Mouse (Mus musculus) heart, embryonic 12.5 days (tissue): ENCODE data around the gene Calm3. TPM values are rescaled to one million over a fixed set of nuclear protein-coding genes. Genes with fewer than 3 reads are reported as not detected.
A peak's percentile ranks its signal among the peaks of the same experiment; 100 is the strongest.

Experiments
- ATAC-seq: fragments of 200-750 bp; cut with Nextera tagmentation; 2 replicates; pipeline ENCODE4 v1.8.0; 2017; ENCODE audit warnings: moderate TSS enrichment, moderate library complexity; ENCODE audit not compliant: insufficient number of reproducible peaks, low FRiP score
- H3K27ac ChIP-seq: fragments of 300-500 bp; sonication (generic); 2 replicates; pipeline ENCODE4 v1.5.1; 2016; ENCODE audit warnings: mild to moderate bottlenecking, moderate library complexity; ENCODE audit not compliant: poor library complexity, severe bottlenecking
- H3K27me3 ChIP-seq: fragments of 300-500 bp; sonication (generic); replicated peaks from 2 replicates; pipeline ENCODE4 v1.6.1; 2016; ENCODE audit warnings: mild to moderate bottlenecking, moderate library complexity
- H3K36me3 ChIP-seq: fragments of 300-500 bp; sonication (generic); 2 replicates; pipeline ENCODE4 v1.6.1; 2016; ENCODE audit warnings: mild to moderate bottlenecking, moderate library complexity
- H3K4me1 ChIP-seq: fragments of 300-500 bp; sonication (generic); replicated peaks from 2 replicates; pipeline ENCODE4 v1.6.1; 2016; ENCODE audit warnings: mild to moderate bottlenecking
- H3K4me2 ChIP-seq: fragments of 300-500 bp; sonication (generic); 2 replicates; pipeline ENCODE4 v1.6.1; 2016; ENCODE audit warnings: mild to moderate bottlenecking, moderate library complexity
- H3K4me3 ChIP-seq: fragments of 300-500 bp; sonication (generic); 2 replicates; pipeline ENCODE4 v1.5.1; 2016; ENCODE audit warnings: mild to moderate bottlenecking
- H3K9ac ChIP-seq: fragments of 300-500 bp; sonication (generic); 2 replicates; pipeline ENCODE4 v1.6.1; 2016; ENCODE audit warnings: mild to moderate bottlenecking, moderate library complexity
- H3K9me3 ChIP-seq: fragments of 300-500 bp; sonication (generic); replicated peaks from 2 replicates; pipeline ENCODE4 v1.6.1; 2016; ENCODE audit warnings: mild to moderate bottlenecking, moderate library complexity
- WGBS: fragments of 180-500 bp; shearing (Covaris S2); methylation state at CpG from one replicate; pipeline ENCODE4 v1.1.7; 2016; 5-methylcytosine and 5-hydroxymethylcytosine counted together
- polyA plus RNA-seq: library from polyadenylated mRNA; unstranded; fragments of >200 nt; fragmentation: Nextera tagmentation; extraction: Ambion mirVana; gene quantifications from 2 replicates; pipeline ENCODE4 v1.2.1, GENCODE M21; 2016

Gene Calm3
- polyA plus RNA-seq, 1 experiment from 2014 or later = 95.0 TPM

DNA sequence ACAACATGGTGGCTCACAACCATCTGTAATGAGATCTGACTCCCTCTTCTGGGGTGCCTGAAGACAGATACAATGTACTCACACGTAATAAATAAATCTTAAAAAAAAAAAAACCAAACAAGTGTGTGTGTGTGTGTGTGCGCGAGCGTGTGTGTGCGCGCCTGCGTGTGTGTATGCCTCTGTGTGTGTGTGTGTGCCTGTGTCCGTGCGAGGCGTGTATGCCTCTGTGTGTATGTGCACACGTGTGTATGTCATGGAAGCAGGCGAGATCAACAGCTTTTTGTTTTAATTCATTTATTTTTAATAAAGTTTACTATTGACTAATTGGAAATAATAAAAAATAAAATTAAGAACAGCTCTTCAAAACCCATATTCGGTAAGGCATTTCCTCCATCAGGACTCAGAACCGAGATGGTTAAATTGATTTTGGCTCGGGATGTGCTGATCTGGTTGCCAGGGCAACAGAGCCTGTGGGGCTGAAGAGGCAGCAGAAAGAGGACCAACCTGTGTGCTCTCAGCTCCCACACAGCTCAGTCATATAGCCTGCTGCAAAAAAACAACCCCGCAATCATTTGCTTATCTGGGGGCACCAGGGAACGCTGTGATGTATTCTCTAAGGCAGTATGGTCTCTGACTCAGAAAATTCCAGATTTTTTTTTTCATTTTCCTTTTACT lies 14.3 kb upstream of the Calm3 start:
- no peak for ATAC-seq
- 70% methylated on average over 17 of the region's 17 CpGs for WGBS

DNA sequence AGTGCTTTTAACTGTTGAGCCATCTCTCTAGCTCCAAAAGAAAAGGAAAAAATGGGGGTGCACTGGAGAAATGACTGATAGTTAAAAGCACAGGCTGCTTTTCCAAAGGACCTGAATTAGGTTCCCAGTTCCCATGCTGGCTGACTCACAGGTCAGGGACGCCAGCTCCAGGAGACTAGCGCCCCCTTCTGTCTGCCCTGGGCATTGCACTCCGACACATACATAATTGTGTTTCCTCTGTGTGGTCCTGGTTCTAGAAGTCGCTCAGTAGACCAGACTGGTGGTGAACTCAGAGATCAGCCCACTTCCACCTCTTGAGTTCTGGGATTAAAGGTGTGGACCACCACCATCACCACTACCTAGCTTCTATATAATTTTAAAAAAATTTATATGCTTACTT lies 13.4 kb upstream of the Calm3 start:
- H3K4me2 ChIP-seq = no peak overlapping the region
- no peaks in the 10 kb centered on the region for H3K9me3 ChIP-seq
- 47% methylated on average over 4 of the region's 4 CpGs for WGBS
- no peak for ATAC-seq
- no peaks in the 10 kb centered on the region for H3K27me3 ChIP-seq
- no peak overlapping the region for H3K9ac ChIP-seq
- no peak overlapping the region for H3K4me3 ChIP-seq
- no peak overlapping the region for H3K27ac ChIP-seq
- H3K36me3 ChIP-seq = no peaks in the 10 kb centered on the region
- H3K4me1 ChIP-seq = peaks cover 12% of the 10 kb centered on the region

More for the DNA sequence above, 14.3 kb upstream of the Calm3 start:
- no peak overlapping the region for H3K9ac ChIP-seq
- H3K4me2 ChIP-seq = no peak overlapping the region
- peaks cover 12% of the 10 kb centered on the region for H3K4me1 ChIP-seq
- no peaks in the 10 kb centered on the region for H3K27me3 ChIP-seq
- H3K27ac ChIP-seq = no peak overlapping the region
- H3K9me3 ChIP-seq = no peaks in the 10 kb centered on the region
- no peaks in the 10 kb centered on the region for H3K36me3 ChIP-seq
- no peak overlapping the region for H3K4me3 ChIP-seq

DNA sequence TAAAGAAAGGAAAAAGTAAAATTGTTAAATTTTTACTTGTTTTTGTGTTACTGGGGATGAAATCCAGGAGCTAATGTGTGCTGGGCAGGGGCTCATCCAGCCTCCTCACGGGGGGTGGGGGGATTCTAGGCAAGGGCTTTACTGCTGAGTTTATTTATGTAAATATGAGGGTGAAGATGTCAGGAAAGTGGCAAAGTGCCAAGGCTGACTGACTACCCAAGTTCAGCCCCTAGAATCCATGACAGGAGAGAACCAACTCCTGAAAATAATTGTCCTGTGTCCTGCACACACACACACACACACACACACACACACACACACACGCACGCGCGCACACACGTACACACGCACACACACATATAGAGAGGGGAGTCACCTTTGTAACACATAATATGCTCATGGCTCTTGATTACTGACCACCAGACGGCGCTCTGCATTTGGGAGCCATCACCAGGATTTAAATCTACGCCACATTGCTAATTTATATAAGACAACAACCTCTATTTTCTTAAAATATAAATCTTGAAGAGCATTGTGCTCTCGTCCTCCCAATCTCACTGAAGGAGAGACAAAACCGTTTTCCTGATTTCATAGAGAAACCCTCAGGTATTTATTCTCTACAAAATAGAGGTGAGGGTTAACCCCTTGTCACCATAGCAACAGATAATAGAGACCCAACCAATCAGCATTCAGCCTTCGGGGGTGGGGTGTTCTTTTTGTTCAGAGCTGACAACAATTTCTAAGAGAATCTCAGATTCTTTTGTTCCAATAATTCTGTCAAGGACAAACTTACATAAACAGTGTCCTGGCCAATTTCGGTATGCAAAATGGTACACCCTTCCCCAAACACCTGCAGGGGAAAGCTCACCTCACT lies 9.0 kb upstream of the Calm3 start:
- WGBS = 42% methylated on average over 14 of the region's 14 CpGs
- ATAC-seq = no peak
- Histone ChIP-seq H3K4me2 (no peak overlapping the region), H3K9me3 (no peaks in the 10 kb centered on the region), H3K4me3 (no peak overlapping the region), H3K27ac (no peak overlapping the region), H3K4me1 (no peaks in the 10 kb centered on the region), H3K36me3 (no peaks in the 10 kb centered on the region), H3K27me3 (no peaks in the 10 kb centered on the region), H3K9ac (no peak overlapping the region)

DNA sequence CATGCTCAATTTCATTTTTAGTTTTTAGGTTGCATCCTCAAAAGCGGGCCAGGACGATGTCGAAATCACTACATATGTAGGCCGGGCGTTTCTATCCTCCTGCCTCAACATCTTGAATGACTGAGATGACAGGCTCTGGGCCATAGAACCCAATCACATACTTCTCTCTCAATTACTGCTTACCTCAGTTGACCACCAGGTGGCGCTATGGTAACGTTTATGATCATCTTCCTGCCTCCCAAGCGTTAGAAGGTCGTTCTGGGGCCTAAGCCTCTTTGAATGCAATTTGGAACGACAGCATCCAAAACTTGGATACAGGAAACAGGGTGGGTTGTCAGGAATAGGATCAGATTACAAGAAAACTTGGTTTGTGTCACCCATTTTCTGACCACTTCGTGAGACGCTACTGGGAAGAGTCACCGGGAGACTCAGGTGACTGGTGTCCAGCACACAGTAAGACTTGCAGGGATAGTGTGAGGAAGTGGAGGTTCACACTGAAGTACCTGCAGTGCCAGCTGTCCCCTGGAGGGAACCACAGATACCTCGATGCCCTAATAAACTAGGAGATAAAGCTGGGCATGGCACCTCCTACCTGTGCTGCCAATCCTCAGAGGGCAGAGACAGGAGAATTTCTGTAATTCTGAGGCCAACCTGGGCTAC lies 8.2 kb upstream of the Calm3 start:
- WGBS = 21% methylated on average over 14 of the region's 14 CpGs
- peak; percentile 65; the same call in 1 of the 2 replicates for ATAC-seq
- no peak overlapping the region for H3K27ac ChIP-seq
- H3K36me3 ChIP-seq = no peaks in the 10 kb centered on the region
- H3K4me3 ChIP-seq = no peak overlapping the region
- H3K9ac ChIP-seq = no peak overlapping the region
- H3K9me3 ChIP-seq = no peaks in the 10 kb centered on the region
- no peaks in the 10 kb centered on the region for H3K27me3 ChIP-seq
- no peak overlapping the region for H3K4me2 ChIP-seq
- H3K4me1 ChIP-seq = no peaks in the 10 kb centered on the region

DNA sequence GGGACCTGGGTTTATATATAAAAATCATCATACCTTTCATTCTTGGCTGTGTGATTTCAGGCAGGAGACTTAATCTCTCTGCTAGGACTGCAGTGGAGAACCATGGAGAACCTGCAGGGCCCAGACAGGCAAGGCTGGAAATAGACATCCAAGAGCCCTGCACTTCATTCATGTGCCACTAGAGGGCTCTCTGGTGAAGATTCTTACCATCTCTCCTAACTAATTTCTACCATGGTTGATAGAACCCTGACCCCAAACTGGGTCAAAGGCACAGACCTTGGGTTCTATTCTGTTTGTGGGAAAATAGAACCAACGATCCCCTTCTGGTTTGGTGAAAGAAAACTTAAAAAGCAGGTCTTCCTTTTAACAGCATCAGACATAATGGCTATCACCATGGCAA lies 6.9 kb upstream of the Calm3 start:
- ATAC-seq = no peak
- Histone ChIP-seq H3K27ac (no peak overlapping the region), H3K4me2 (no peak overlapping the region), H3K27me3 (no peaks in the 10 kb centered on the region), H3K4me3 (no peak overlapping the region), H3K9me3 (no peaks in the 10 kb centered on the region), H3K36me3 (no peaks in the 10 kb centered on the region), H3K4me1 (no peaks in the 10 kb centered on the region), H3K9ac (no peak overlapping the region)
- 6% methylated on average over 1 of the region's 1 CpGs for WGBS

DNA sequence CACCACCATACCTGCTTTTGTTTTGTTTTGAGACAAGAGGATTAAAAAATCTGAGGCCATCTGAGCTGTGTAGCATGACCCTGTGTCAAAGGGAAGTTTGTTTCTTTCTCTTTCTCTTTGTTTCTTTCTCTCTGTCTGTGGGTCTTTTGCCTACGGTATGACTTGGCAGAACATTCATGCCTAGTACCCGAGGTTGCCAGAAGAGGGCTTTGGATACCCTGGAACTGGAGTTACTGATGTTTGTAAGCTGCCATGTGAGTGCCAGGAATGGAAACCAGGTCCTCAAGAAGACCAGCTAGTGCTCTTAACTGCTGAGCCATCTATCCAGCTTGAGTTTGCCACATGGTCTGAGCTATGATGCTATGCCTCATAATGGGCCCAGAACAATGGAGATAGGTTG lies 4.4 kb upstream of the Calm3 start:
- H3K9ac ChIP-seq = no peak overlapping the region
- 39% methylated on average over 2 of the region's 2 CpGs for WGBS
- no peaks in the 10 kb centered on the region for H3K27me3 ChIP-seq
- no peak overlapping the region for H3K4me3 ChIP-seq
- H3K4me2 ChIP-seq = no peak overlapping the region
- H3K4me1 ChIP-seq = no peaks in the 10 kb centered on the region
- H3K27ac ChIP-seq = no peak overlapping the region
- no peaks in the 10 kb centered on the region for H3K36me3 ChIP-seq
- ATAC-seq = no peak
- H3K9me3 ChIP-seq = no peaks in the 10 kb centered on the region

DNA sequence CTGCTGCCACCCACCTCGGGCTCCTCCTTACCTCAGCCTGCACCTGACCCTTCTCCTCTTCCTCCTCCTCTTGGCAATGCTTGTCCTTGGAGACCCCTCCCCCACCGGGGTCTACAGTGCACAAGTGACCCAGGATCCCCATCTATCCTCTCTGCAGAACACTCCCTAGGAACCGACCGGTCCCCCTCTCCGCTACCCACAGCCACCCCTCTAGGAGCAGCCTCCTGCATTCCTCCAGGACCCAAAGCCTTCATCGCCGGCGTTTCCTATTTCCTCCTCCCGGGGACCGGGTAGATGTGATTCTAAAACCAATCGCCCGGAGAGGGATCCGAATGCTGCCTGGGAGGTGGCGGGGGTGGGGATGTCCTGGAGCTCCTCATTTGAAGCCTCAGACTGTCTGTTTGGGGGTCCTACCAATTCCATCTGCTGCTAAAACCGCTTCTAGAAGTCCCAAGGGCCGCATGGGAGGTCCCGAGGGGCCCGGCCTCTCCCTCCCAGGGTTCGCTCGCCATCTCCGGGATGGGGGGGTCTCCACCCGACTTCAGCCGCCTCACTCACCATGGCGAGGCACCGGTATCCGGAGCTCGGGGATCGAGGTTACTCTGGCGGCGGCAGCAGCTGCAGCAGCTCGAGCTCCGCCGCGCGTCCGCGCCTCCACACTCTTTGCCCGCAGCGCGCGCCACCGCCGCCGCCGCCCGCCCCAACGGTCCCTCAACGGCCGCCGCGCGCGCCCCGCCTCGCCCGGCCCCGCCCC lies 454 bp downstream of the Calm3 start:
- WGBS = under 1% methylated on average over 42 of the region's 57 CpGs
- ATAC-seq = no peak

DNA sequence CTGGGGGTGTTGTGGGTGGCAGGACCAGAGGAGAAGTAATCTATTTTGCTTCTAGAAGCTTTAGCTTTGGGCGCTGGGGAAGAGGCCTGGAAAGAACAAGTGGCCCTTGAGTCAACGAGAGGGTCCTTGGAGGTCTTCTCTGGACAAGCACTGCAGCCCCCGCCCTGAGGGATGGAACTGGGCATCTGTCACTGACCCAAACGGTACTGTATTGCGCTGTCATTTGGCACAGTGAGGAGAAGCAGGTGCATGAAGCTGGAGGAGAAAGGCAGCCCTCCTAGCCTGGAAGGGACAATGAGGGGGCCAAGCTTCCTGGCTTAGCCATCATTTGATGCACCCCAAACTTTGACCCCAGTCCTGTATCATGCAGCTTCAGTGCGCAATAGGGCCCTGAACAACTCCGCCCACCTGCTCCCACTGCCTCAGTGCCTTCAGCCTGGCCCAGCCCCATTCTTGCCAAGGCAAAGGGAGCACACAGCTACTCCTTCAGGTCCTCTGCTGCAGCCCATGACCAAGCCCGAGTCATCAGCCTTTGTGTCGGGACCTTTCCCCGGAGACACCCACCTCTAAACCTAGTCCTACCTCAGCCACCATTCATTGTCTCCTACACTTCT lies 1.4 kb downstream of the Calm3 start:
- H3K4me2 ChIP-seq = peak overlapping the region; percentile 97
- H3K4me1 ChIP-seq = peaks cover 40% of the 10 kb centered on the region
- H3K9me3 ChIP-seq = no peaks in the 10 kb centered on the region
- H3K27me3 ChIP-seq = no peaks in the 10 kb centered on the region
- H3K4me3 ChIP-seq = peak overlapping the region; percentile 82
- no peak for ATAC-seq
- WGBS = 51% methylated on average over 10 of the region's 10 CpGs
- peak overlapping the region; percentile 91 for H3K9ac ChIP-seq
- H3K27ac ChIP-seq = no peak overlapping the region
- peaks cover 29% of the 10 kb centered on the region for H3K36me3 ChIP-seq

More for the DNA sequence above, 454 bp downstream of the Calm3 start:
- Histone ChIP-seq H3K27ac (peak overlapping the region; percentile 92), H3K36me3 (peaks cover 20% of the 10 kb centered on the region), H3K27me3 (no peaks in the 10 kb centered on the region), H3K4me3 (peak overlapping the region; percentile 82), H3K9me3 (no peaks in the 10 kb centered on the region), H3K9ac (peak overlapping the region; percentile 91), H3K4me1 (peaks cover 40% of the 10 kb centered on the region), H3K4me2 (peak overlapping the region; percentile 97)

DNA sequence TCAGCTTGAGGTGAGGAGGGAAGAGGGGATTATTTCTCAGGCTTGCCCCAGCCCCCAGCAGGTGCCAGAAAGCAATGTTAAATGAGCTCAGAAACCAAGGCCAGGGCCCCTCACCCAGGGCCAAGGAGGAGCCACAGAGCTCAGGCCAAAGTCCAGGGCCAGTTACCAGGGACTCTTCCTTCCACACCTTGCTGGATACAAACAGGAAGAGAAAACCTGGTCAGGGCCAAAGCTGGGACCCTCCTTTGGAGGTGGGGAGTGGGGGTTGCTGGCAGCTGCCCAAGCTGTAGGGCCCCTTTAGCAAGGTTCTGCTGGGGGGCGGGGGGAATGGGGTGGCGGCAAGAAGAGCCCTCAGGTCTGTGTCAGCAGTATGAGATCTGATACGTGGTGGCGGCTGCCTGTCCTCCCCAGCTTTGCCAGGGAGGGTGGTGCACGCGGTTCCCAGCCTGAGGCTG lies 2.0 kb downstream of the Calm3 start:
- Histone ChIP-seq H3K36me3 (peaks cover 35% of the 10 kb centered on the region), H3K4me2 (peak overlapping the region; percentile 97), H3K4me1 (peaks cover 42% of the 10 kb centered on the region), H3K9ac (peak overlapping the region; percentile 91), H3K27me3 (no peaks in the 10 kb centered on the region), H3K9me3 (no peaks in the 10 kb centered on the region), H3K27ac (peak overlapping the region; percentile 24), H3K4me3 (peak overlapping the region; percentile 82)
- 40% methylated on average over 6 of the region's 6 CpGs for WGBS
- ATAC-seq = no peak
